Mouse (Mus musculus) cerebellum, postnatal 14 days (tissue): ENCODE results near the gene Cygb.

ENCODE experiments used
- DNase-seq, 2 experiments: peaks; one replicate each; pipeline ENCODE4 v3.0.0; 2021; ENCODE audit warnings: mixed read lengths in 2 of 2

The Cygb gene

DNA sequence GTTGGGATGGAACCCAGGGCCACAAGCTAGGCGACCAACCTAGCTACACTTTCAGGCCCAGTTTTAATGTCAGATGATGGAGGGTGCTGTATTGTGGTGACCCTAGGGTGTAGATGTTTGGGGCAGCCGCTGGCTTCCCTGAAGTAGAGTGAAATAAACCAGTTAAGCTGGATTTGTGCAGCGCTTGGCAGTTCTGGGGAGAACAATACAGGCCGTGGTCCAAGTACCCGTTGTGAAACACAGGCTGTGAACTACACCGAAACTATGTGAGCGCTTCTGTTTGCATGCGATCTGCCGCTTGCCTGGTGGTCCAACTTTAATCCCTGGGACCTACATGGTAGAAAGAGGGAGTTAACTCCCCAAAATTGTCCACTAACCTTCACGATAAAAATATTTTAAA is 21.2 kb downstream of the Cygb start:
- DNase-seq, result no peak

DNA sequence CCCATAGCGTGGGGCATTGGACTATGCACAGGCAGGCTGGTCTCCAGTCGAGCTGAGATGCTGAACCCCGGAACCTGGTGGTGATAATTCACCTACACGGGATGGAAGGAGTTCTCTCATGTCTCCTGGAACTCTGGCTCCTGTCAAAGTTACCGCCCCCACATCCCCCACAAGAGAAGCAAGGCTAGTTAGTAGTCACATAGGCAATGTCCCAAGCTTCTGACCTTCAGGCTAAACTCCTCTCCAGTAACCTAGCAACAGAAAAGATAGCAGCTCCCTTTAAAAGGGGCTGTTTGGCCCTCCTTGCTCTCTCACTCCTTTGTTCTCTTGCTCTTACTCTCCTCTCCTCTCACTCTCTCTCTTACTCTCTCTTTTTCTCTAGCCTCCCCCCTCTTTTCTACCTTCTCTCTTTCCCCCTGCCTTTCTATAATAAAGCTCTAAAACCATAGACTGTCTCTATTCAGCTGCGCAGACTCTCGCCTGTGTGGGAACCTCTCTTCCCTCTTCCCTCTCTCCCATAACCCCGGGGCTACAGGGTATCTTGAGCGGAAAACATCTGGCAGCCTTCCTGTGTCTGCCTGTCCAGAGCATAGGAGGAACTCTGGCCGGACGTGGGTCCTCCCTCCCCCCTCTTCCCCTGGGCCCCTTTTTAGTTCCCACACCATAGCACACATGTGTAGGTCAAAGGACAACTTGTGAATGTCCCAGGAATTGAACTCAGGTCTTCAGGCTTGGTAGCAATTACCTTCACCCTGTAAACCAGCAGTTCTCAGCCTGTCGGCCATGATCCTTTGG is 23.7 kb downstream of the Cygb start:
- no peak for DNase-seq

DNA sequence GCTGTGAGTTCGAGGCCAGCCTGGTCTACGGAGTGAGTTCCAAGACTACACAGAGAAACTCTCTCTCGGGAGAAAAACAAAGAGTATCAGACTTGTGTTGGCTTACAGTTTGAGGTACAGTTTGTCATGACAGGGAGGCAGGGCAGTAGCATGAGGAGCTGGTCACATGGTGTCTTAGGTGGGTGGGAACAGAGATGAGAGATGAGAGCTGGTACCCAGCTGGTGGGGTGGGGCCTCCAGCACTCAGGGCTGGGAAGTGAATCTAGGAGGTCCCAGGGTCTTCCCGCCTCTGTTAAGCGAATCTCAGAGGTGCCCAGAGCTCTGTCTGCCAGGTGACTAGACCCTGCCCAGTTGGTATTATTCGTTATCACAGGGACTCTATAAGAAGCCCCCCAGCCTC is 24.6 kb downstream of the Cygb start:
- no peak for DNase-seq

DNA sequence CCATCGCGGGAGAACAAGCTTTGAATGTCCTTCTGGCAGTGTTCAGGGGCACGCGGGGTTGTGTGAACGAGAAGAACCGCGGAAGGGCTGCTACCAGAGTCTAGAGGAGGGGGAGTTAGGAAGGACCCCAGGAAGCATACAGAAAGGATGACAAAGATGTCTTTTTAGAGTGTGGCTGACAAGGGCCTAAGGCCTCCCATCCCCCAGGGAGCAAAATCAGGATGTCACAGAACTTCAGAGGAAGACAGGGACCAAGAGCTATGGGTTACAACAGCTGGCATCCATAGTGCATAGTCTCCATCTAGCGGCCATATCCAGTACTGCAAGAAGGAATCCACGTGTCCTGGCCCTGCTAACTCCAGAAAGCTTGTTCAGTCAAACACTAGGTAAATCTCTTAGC is 25.4 kb downstream of the Cygb start:
- DNase-seq, result peak; percentile 96

DNA sequence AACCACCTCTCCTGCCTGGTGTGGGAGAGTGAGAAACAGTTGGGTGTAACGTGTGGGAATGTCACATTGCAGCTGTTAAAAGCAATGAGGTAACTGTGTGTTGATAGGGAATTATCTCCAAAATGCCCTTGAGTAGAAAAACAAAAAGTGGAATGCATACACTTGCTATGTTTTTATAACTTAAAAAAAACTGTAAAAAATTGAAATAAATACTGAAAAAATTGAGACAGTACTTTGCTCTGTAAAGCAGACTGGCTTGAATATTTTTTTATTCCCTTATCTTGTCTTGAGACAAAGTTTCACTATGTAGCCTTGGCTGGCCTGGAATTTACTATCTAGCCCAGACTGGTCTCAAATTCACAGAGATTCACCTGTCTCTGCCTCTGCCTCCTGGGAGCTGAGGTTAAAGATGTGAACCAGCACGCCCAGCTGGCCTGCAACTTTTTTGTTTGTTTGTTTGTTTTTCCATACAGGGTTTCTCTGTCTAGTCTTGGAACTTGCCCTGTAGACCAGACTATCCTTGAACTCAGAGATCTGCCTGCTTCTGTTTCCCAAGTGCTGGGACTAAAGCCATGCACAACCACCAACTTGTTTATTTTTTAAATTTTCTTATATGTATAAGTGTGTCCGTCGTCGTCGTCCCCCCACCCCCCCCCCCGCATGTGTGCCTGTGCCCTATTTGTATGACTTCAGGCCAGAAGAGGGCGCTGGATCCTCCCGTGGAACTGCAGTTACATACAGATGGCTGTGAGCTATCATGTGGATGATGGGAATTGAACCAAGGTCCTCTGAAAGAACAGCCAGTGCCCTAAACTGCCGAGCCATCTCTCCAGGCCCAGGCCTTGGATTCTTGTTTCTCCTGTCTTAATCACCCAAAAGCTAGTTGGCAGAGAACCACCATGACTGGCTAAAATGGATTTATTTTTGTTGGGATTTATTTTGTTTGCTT is 26.8 kb downstream of the Cygb start:
- DNase-seq, result peak; percentile 64 to 82

DNA sequence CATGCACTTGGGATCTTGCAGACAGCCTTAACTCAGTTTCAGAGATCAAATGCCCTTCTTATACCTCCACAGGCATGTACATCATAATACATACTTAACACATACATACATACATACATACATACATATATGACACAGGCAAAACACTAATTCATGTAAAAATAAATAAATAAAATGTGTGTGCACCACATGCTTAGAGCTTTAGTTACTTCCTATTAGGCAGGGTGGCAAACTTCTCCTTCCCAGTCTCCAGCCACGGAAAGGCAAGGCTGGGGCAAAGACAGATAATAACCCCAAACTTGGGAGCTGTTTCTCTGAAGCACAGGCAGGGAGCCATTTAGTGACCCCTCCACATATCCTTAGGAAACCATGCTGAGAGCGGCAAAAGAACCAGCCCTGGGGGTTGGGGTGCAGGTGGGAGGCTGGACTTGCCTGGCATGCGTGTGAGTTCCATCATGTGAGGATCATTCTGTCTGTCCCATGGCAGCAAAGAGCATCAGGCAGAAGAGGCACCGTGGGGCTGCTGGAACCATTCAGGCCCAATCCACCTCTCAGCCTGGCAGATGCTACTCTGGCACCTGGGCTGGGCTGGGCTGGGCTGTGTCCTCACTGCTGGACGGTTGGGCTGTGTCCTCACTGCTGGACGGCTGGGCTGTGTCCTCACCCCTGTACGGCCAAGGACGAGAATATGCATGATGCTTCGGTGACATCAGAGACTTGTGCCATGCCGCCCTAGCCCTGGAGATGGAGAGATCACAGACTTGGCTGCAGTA is 27.6 kb downstream of the Cygb start, which contains the start of gene Rhbdf2:
Rhbdf2 (minus strand) TSS at position 721 of the 773 bp plus-strand sequence.
- DNase-seq, result peak in 1 of 2 experiments; percentile 6

DNA sequence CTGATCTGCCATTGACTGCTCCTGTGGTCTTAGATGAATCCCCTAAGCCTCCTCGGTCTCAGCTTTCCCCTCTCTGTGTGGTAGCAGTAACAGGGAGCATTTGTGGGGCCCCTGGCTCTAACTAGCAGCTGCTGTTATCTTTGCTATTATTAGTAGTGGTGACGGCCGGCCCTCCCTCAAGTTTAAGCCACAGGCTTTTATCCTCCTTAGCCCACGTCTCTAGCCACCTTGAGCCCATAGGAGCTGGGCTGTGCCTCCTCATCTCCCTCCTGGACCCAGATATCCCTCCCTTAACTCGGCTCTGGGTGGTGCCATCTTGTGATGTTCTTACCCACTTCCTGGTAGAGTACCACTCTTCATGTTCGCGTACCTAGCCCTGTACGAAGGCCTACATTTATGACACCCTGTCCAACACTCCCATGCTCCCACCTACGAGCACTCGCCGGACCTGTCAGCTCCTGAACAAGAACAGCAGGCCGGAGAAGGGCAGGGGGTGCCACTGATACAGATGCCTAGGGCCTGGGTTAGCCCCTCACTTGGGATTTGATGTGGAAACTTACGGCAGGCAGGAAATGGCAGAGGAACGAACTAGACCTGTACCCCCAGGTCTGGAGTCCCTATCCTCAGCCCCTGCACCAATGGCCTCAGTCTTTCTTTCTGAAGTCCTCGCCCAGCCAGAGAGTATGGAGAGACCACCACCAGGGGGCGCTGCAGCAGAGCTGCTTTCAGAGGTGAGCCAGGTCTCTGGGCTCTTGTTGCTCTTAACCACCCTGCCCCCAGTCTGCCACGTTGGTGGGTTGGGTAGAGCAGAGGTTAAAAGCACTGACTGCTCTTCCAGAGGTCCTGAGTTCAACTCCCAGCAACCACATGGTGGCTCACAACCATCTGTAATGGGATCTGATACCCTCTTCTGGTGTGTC is 28.8 kb downstream of the Cygb start:
- DNase-seq, result peak; percentile 66 to 83

DNA sequence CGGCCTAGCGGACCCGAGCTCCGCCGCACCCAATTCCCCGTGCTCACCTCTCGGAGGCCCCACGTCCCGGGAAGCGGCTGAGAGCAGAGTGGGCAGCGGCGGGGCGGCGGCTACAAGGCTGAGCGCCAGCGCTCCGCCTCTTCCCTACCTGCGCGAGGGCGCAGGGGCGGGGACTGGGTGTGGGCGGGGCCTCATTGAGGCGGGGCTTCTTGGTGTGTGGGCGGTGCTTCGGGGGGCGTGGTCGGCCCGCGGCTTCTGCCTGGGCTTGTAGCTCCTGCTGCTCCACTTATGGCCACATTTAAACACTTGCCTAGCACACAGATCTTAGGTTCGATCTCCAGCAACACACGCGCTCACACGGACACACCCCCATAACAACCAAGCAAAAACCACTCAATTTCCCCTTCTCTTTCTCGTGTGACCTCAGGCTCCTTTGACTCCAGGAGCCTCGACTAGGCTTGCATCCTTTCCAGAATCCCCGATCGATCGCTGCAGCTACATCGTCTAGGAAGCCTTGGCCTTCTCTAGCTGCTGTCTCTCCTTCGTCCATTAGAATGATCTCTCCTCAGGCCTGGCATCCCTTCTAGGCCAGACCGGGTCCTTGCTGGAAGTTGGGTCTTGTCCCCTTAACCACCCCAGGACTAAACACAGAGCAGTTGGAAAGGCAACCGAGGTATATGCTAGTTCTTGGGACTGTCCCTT is 29.8 kb downstream of the Cygb start:
- DNase-seq, result peak; percentile 73 to 82

DNA sequence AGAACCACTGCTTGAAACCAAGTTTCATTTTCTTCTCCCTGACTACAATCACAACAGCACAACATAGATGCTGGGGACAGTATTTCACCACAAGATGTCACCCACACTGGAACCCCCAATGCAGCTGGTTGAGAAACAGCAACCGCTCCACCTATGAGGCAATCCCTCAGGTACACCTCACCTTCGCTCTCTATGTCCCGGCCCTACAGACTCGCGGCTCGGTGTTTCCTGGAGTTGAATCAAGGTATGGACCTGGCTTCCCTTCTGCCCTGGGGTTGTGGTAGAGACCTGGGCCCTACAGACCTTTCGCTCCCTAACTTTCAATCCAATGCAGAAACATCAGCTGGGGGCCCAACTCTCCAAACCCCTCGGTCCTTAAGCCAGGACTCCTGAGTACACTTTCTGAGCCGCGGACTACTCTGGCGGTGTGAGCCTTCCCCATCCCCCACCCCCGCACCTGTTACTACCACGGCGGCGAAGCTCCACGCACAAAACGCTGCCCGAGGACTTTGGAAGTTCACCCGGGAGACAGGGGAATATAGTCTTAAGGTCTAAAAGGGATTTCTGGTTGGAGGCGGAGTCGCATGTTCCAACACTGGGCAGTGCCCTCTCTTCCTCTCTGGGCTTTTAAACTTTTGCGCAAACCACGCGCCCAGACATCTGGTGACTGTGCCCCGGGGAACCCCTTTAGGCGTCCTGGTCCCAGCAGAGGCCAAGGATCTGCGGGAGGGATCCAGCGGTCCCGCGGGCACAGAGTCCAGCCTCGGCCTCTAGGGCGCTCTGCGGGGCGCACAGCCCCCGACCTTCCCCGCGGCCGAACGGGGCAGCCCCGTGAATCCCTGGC is 30.6 kb downstream of the Cygb start:
- peak; percentile 50 to 53 for DNase-seq

DNA sequence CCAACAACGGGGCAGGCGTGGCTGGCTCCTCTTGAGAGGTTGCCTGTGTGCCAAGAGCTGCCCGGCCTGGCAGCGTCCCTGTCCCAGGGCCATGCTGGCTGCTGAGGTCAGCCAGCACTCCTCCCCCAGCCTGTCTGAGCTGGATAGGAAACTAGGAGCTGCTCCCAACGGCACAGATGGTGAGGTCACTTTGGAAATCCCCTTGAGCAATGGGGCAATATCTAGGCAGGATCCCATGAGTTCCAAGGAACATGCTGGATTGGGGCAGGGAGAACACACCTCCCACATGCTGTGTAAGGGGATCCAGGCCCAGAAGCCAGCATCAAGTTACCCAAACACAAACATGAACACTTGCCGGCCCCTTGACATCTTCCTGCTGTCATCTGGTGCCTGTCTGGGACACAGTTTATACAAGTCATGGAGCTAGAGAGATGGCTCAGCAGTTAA is 32.8 kb downstream of the Cygb start:
- DNase-seq, result peak; percentile 84 to 90

DNA sequence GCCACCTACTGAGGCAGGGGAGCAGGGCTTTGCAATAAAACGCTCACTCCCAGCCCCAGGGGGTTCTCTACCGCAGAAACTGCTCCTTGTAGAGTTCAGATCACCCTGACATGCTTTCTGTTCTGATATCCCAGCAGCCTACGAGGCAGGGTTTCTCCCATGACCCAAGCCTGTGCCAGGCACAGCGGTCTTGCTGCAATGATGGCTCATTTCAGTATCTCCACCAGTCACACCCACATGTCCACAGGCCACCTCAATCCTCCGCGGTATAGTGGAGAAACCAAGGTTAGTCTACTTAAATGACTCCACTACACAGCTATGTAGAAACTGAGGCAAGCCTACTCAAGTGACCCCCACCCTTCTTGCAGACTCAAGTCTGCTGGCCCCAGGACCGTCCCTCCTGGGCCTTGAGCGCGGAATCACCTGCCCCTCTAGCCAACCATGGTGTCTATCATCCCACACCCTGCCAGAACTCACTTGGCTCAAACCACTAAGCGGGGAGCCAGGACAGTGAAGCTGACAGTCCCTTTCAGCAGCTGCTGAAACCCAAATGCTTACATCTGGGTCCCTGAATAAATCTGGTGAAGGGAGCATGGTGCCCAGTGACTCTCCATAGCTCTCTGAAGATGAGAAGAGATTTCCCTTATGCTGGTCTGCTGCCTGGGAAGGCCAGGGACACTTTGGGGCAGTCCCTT is 33.4 kb downstream of the Cygb start:
- DNase-seq, result peak in 1 of 2 experiments; percentile 62

DNA sequence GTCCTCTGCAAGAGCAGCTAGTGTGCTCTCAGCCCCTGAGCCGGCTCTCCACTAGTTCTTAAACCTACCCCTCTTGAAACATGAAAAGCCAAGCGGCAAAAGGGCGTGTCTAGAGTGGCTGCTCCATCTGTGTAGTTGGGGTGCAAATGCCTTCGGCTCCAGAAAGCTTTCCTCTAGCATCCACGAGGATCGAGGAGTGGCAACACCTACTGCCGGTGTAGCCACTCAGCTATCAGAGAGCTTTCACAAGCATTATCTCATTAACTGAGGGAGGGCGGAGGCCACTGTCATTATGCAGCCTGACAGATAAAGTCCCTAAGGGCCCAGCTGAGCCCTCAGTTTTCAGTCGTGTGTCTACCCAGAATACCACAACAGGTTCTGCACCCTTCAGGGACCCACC is 34.0 kb downstream of the Cygb start:
- DNase-seq, result peak; percentile 36 to 51

DNA sequence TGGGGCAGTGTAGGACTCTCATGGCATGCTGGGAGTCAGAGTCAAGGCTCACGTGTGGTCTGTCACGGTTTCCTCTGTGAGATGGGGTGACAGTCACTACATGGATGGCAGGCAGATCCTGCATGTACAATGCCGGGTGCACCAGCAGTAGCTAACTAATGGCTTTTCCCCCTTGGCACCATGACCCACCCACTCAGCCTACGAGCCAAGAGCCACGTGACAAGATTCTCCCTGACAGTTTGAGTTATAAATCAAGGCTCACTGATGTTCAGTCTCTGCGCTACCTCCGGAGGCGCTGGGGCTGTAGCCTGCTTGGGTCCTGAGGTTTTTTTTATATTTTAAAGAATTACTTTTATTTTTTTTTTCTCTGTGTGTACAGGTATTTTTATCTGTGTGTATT is 34.6 kb downstream of the Cygb start:
- DNase-seq, result peak; percentile 50 to 63

DNA sequence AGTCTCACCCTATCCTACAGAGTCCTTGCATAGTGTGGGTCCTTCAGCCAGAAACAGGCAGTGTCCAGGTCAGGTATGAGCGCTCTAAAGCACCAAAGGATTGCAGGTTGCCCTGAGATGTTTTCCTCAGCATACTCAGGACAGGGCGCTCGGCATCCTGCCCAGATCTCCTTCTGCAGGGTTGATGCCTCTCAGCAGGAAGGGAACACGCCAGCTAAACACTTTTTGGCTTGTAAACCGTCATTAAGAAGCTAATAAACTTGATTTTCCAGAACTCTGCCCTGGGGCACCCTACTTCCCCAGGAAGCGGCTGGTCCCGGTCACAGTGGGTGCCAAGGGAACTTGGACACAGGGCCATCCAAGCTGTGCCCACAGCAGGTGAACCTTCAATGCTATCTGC is 35.0 kb downstream of the Cygb start:
- DNase-seq, result peak; percentile 81 to 83

DNA sequence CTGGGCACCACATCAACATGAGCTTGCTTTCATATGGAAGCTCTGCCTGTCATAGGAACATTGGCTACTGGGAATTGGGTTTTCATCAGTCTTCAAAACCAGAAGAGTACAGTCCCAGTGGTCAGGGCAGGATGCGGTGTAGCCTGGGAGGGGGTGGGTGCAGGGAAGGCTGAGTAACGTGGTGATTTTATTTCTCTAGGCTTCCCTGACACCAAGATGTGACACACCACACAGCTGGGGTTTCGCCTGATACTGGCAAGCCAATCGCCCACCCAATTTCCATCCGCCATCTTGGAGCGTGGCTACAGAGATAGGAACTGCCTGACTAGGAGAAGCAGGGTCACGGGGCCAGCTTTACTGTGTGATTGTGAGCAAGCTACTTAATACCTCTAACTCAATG is 35.4 kb downstream of the Cygb start:
- DNase-seq, result peak in 1 of 2 experiments; percentile 35

DNA sequence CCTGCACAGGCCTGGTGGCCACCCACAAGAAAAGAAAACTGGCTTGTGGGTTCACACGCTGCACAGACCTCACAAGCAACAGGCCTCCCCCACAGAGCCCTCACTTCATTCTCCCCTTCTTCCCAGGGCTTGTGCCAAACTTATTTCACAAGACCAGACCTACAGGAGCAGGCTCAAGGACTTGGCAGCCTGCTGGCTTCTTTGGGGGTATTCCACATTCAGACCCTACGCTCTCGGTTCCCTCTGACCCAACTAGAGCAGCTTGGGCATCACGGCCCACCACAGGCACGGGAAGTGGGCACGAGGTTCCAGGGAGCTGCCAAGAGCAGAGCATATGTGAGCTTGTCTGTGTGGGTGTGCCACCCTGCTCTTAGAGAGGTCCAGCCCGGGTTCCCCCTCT is 36.5 kb downstream of the Cygb start:
- peak; percentile 74 to 76 for DNase-seq

DNA sequence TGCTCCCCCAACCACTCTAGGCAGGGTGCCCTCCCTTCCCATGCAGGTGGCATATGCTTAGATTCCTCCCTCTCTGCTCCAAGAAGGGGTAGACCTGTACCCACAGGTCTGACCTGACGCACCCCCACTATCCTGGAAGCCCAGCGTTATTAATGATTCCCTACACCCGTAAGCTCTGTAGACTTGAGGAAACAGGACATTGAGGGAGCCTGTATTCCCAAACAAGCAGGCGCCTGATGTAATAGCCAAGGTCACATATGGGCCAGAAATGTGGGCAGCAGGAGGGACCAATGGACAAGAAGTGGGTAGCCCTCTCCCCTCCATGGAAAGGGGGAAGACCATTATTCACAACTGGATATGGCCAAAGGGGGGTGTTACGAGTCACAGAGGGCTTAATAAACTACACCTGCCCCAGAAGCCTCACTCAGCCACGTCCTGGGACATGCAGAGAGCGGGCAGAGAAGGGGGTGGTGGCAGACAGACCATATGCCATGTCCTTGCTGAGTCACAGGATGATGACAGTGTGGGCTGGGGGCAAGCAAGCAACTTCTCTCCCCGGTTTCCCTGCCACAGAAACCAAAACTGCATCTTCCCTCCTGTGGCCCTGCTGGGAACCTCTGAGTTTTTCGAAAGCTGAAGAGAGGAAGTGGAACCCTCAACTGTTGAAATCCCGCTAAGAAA is 37.5 kb downstream of the Cygb start:
- DNase-seq, result peak; percentile 25 to 52

DNA sequence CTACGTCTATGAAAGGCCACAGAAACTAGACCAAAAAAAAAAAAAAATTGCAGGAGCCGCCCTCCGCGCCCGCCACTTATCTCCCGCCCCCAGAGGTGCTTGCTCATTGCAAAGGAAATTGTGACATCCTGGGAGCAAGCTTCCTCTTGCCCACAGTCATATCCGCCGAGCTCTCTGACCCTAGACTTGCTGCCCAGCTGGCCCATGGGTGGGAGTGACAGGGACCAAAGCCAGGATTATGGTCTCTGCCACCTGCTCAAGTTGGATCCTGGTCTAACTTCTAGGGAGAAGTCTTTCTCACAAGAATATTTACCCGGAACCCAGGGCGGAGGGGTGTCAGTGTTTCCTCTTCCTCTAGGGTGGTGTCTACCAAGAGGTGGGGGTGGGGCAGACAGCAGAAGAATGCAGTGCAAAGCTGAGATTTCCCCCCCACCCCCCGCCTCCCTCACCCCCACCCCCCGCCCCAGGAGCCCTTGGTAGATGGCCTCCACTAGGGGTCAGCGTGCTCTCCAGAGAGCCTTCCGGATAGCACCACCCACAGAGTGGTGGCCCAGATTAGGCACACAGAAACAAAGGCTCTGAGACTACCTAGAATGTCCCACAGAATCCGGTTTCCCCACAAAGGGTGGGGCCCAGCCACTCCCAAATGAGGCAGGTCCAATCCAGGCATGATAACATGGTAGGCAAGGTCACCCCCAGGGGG is 38.2 kb downstream of the Cygb start:
- DNase-seq, result peak; percentile 70 to 87
